Mouse (Mus musculus) thymus, adult 18-20 months (tissue): ENCODE data around the gene Cpt1b.
"Not testable (repeated sequence)": the region's sequence is repeated elsewhere in the genome, so short reads cannot be mapped to it uniquely, and the experiment has no call there.

Experiments used
- DNase-seq, 2 experiments: peaks; one replicate each; pipeline ENCODE4 v3.0.0; 2022; ENCODE audit warnings: mixed read lengths in 2 of 2

Gene Cpt1b

DNA sequence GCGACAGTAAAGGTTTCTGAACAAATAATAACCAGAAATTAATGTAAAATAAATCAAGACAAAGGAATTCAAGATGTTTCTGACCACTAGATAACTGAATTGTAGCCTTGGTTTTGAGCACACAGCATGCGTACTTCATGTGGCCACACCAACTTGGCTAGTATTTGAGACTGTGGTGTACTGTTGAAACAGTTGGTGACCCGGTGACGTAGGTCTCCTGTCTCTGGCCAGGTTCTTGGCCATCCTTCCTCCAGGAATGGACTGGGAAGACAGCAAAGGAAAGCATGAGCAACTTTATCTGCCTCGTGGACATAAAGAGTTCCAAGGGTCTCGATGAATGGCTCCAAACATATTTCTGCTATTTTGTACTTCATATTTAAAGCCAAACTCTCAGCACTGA is 6.1 kb upstream of the Cpt1b start:
- DNase-seq, result no peak

DNA sequence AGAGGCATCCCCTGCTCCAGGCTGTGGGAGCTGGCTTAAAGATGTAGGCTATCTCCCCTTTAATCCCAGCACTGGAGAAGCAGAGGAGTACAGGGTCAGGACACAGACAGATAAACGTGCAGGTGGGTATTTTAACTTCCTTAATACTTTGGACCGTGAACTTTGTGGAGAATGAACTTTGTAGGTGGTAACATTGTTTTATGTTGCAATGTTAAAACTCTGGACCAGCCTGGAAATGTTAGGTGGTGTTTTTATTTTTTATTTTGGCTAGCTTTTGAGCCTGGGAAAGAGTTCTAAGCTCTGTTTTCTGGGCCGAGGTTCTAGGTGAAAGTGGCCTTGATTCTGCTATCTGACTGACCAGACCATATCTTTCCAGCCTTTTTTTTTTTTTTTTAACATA is 5.6 kb upstream of the Cpt1b start:
- no peak for DNase-seq

DNA sequence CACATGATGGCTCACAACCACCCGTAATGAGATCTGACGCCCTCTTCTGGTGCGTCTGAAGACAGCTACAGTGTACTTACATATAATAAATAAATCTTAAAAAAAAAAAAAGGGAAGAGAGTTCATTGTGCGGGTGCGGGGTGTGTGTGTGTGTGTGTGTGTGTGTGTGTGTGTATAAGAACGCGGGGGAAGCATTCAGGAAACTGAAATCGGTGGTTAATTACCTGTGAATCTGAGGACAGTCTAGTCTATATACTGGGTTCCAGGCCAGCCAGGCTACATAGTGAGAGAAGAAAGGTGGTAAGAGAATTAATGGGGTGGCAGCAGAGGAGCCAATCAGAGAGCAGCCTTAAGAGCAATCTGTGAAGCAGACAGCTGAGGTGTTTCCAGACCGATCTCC is 5.1 kb upstream of the Cpt1b start:
- not testable (repeated sequence) for DNase-seq

GRCm38 (mm10) chr15:89430341-89430740 is 4.7 kb upstream of the Cpt1b start:
- no peak for DNase-seq

GRCm38 (mm10) chr15:89429352-89430221 is 3.9 kb upstream of the Cpt1b start, which contains the start of the genes C730034F03Rik, Gm44502 and Chkb:
TSS of gene C730034F03Rik (plus strand) at chr15:89429589.
TSS of gene Gm44502 (minus strand) at chr15:89429696.
TSS of gene Chkb (minus strand) at chr15:89429908.
- peak; percentile 91 to 92 for DNase-seq

GRCm38 (mm10) chr15:89428821-89429351 is 3.2 kb upstream of the Cpt1b start:
- DNase-seq, result no peak

DNA sequence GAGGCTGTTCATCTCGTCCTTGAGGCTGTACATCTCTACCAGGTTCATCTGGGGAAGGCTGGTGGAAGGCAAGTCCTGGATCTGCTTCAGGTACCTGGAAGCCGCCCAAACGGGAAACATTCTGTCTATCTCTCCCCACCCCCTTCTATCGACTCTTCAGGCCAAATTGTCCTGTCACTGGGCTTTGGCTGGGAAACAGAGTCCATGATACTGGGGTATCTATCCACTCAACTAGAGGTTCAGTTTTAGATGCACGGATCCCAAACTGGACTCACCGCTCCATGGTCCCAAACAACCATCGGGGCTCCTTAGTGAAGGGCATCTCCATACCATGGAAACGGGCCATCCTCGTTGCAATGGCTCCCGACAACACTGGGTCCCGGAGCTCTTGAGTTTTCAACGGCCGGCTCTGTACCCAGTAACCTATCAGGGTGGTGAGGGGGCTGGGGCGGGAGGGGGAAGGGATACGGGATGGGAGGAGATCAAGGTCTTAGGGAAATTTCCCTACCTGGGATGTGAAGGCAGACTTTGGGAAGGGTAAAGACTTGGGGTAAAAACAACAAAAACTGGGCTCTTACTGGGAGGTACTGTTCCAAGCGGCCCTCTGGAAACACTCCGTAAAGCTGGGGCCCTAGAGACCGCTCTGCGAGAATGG is 2.6 kb upstream of the Cpt1b start:
- no peak for DNase-seq

DNA sequence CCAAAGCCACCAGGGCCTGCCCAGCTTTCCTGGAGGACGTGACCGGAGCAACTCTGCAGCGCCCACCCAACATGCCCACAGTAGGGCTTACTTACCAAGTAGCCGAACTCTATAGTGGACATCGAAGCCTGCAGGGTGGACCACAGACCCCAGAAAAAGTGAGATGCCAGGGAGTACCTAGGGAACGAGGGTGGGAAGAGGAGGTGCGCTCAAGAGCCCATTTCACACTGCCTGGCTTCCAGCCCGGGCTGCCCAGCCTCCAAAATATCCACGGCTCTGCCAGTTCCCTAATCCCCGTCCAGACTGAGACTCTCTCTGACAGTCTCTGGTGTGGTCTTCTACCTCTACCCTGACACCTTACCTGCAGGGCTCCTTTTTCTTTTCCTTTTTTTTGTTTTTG is 1.1 kb upstream of the Cpt1b start:
- no peak for DNase-seq

GRCm38 (mm10) chr15:89424621-89425020 is 1.0 kb downstream of the Cpt1b start:
- no peak for DNase-seq

DNA sequence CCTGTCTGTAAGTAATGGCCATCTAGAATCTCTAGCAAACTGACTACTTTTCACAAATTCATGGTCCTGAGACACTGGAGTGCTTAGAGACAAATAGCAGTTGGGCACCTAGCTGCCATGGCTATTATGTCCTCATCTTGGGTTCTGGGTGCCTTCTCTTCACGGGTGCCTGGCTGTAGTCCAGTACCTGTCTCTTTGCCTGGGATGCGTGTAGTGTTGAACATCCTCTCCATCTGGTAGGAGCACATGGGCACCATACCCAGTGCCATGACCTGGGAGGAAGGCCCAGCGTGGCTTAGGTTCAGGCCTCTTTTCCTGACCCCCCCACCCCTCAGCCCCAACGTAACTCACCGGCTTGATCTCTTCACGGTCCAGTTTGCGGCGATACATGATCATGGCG is 3.7 kb downstream of the Cpt1b start:
- no peak for DNase-seq

DNA sequence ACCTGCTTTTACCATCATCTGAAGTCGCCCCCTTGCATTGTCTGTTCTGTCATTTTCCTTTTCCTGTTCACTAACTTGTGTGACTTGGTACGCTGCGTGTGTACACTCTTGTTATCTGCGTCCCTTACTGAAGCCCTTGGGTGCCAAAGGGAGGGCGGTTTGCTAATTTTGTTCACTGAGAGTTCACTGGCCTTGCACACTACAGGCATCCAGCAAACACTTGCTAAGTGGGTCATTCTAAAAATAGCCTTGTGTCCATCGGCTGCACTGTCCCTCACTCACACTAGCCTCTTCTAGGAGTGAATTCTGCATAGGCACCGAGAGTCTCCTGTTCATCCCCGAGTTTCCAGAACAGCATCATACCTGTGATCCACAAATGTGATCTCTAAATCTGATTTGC is 10.4 kb downstream of the Cpt1b start:
- no peak for DNase-seq

DNA sequence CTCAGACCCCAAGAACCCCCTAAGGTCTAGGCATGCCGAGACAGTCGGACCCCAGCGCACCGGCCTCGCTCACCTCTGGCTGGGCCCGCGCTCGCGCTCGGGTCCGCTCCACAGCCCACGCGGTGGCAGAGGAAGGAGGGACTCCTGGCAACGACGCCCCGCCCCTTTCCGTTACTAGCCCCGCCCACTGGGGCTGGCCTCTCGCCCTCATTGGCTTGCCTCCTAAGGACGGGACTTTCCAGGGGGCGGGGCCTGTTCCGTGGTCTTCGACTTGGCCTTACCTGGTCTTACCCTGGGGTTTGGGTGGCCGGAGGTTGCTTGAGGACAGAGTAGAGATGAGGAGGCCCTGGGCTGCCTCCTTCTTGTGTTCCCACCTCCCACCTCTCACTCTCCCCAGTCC is 15.5 kb downstream of the Cpt1b start, which contains the start of gene Syce3:
Syce3 (minus strand) TSS at position 386 of the 400 bp plus-strand sequence.
- no peak for DNase-seq

DNA sequence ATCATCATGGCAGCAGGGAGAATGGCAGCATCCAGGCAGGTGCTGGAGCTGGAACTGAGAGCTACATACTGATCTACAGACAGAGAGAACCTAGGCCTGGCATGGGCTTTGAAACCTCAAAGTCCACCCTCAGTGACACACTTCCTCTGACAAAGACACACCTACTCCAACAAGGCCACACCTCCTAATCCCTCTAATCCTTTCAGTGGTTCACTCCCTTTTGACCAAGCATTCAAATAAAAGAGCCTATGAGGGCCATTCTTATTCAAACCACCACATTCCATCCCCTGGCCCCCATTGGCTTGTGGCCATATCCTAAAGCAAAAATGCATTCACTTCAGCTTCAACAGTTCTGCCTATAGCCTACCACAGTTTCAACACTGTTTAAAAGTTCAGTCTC is 19.0 kb downstream of the Cpt1b start:
- DNase-seq, result no peak

- no peak for DNase-seq
These were observed 20.6 kb downstream of the Cpt1b start for GRCm38 (mm10) chr15:89404831-89405623.

- DNase-seq, result no peak
These were observed 23.2 kb downstream of the Cpt1b start for GRCm38 (mm10) chr15:89402471-89402870.

- DNase-seq, result no peak
These were observed 25.9 kb downstream of the Cpt1b start for GRCm38 (mm10) chr15:89399716-89400115.

DNA sequence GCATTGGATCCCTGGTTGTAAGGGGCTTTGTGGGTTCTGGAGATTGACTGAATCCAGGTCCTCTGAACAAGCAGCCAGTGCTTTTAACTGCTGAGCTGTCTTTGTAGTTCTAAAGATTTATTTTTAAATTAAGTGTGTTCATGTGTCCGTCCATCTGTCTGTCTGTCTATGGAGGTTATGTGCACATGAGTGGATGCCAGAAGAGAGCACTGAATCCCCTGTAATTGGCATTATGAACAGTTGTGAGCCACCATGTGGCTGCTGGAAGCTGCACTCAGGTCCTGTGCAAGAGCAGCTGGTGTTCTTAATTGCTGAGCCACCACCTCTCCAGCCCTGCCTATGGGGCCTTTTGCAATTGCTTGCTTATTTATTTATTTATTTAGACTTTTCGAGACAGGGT is 27.5 kb downstream of the Cpt1b start:
- no peak for DNase-seq

GRCm38 (mm10) chr15:89396883-89397282 is 28.8 kb downstream of the Cpt1b start:
- no peak for DNase-seq

DNA sequence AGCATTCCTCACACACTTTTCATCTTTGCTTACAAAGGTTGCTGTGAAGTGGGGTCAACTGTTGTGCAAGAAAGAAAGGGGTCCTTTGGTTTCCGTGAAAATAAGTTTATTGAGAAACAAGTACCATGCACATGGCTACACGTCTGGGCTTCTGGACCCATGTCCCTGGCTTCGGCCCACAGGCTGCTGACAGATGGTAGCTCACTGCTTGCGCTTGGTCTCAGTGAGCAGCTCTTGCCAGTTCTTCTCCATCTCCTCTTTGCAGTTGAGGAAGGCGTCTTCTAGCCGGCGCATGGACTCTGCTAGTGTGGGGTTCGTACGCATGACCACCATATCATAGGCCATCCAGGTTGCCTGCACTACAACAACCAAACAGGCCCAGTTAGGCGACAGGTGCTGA is 35.6 kb downstream of the Cpt1b start:
- no peak for DNase-seq

DNA sequence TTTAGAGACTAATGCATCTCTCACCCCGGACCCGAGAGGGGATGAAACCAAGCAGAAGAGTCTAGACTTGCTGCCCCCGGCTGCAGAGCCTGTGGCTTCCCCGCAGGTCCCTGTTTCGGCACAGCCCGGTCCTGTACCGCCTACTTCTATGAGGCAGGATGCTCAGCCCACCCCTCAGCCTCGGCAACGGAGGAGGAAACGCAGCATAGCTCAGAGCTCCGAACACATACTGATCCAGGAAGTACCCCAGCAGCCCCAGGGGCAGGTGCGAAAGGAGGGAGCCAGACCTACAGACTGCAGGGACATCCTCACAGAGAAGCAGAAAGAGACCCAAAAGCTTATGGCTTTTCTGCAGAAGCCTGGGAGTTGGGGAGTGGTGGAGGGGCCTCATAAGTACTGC is 38.5 kb downstream of the Cpt1b start:
- peak in 1 of 2 experiments; percentile 52 for DNase-seq

DNA sequence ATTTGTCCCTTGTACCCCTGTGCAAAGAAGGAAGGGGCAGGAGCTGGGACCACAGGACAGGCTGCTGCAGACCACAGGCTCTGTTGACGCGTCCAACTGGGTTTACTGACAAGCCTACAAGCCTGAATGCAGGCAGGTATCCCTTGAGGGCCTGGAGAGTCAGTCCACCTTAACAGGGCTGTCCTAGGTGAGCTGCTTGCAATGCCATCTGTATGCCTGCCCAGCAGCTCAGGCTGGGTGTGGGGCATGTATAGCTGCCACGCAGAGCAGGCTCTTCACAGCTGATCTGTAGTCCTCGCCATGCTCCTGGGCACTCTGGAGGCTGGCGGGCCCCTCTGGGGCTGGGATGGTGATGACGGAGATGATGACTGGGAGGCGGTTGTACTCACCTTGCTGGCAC is 41.0 kb downstream of the Cpt1b start, which contains the start of gene Klhdc7b:
Klhdc7b (plus strand) TSS at position 301 of the 400 bp plus-strand sequence.
- DNase-seq, result no peak

- DNase-seq, result no peak
These were observed 46.2 kb downstream of the Cpt1b start for GRCm38 (mm10) chr15:89379429-89379828.
